Mouse (Mus musculus) hindbrain, embryonic 16.5 days (tissue): ENCODE results near the gene Olfr432. TPM values are rescaled to one million over a fixed set of nuclear protein-coding genes. Genes with fewer than 3 reads are reported as not detected.
"Not testable (repeated sequence)": the region's sequence is repeated elsewhere in the genome, so short reads cannot be mapped to it uniquely, and the experiment has no call there.

Source experiments
- ATAC-seq: fragments of 200-750 bp; cut with Nextera tagmentation; 2 replicates; pipeline ENCODE4 v1.8.0; 2017; ENCODE audit warnings: moderate TSS enrichment, moderate library complexity
- H3K27ac ChIP-seq: fragments of 300-500 bp; sonication (generic); 2 replicates; pipeline ENCODE4 v1.5.1; 2014; ENCODE audit warnings: low read depth, mild to moderate bottlenecking, control low read depth, low read length, moderate library complexity
- H3K27me3 ChIP-seq: fragments of 300-500 bp; sonication (generic); replicated peaks from 2 replicates; pipeline ENCODE4 v1.6.1; 2014; ENCODE audit warnings: low read length; ENCODE audit not compliant: control insufficient read depth, insufficient read depth
- H3K36me3 ChIP-seq: fragments of 300-500 bp; sonication (generic); 2 replicates; pipeline ENCODE4 v1.6.1; 2014; ENCODE audit warnings: mild to moderate bottlenecking, low read length, moderate library complexity, mixed read lengths; ENCODE audit not compliant: control insufficient read depth, insufficient read depth
- H3K4me1 ChIP-seq: fragments of 300-500 bp; sonication (generic); 2 replicates; pipeline ENCODE4 v1.6.1; 2014; ENCODE audit warnings: low read depth, low read length; ENCODE audit not compliant: control insufficient read depth, insufficient read depth
- H3K4me2 ChIP-seq: fragments of 300-500 bp; sonication (generic); 2 replicates; pipeline ENCODE4 v1.6.1; 2014; ENCODE audit warnings: mild to moderate bottlenecking, low read length, control low read depth, moderate library complexity
- H3K4me3 ChIP-seq: fragments of 300-500 bp; sonication (generic); 2 replicates; pipeline ENCODE4 v1.5.1; 2014; ENCODE audit warnings: mild to moderate bottlenecking, low read length, control low read depth, moderate library complexity
- H3K9ac ChIP-seq: fragments of 300-500 bp; sonication (generic); 2 replicates; pipeline ENCODE4 v1.6.1; 2014; ENCODE audit warnings: low read depth, mild to moderate bottlenecking, control low read depth, low read length, moderate library complexity
- H3K9me3 ChIP-seq: fragments of 300-500 bp; sonication (generic); 2 replicates; pipeline ENCODE4 v1.6.1; 2014; ENCODE audit warnings: mild to moderate bottlenecking, low read length, moderate library complexity; ENCODE audit not compliant: control insufficient read depth
- WGBS: fragments of 180-500 bp; shearing (Covaris S2); extraction: QIAGEN DNeasy Blood & Tissue Kit; methylation state at CpG from one replicate; pipeline ENCODE4 v1.1.7; 2014; 5-methylcytosine and 5-hydroxymethylcytosine counted together
- polyA plus RNA-seq: library from polyadenylated mRNA; unstranded; fragments of >200 nt; fragmentation: Nextera tagmentation; extraction: Ambion mirVana; gene quantifications from 2 replicates; pipeline ENCODE4 v1.2.1, GENCODE M21; 2015

Gene Olfr432
- polyA plus RNA-seq, 1 experiment from 2014 or later: not detected

DNA sequence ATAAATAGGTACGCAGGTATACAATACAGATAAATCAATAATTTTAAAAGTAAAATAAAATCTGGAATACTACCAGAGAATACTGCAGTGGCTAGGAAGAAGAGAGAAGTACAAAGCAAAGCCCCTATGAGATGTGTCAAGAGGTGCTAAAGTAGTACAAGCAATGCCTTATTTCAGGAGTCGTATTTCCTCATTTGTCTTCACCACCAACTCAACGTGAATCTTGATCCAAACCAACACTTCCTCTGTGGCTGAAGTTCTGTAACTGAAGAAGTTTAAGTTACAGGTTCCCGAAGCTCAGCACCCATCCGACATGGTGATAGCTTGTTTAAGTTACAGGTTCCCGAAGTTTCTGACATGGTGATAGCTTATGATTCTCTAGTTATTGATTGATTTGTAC is 778 bp upstream of the Olfr432 start:
- H3K4me2 ChIP-seq, H3K36me3 ChIP-seq, H3K4me1 ChIP-seq, H3K27ac ChIP-seq, H3K27me3 ChIP-seq, H3K9me3 ChIP-seq, H3K4me3 ChIP-seq, H3K9ac ChIP-seq, ATAC-seq: not testable (repeated sequence)
- 93% methylated on average over 6 of the region's 6 CpGs for WGBS

DNA sequence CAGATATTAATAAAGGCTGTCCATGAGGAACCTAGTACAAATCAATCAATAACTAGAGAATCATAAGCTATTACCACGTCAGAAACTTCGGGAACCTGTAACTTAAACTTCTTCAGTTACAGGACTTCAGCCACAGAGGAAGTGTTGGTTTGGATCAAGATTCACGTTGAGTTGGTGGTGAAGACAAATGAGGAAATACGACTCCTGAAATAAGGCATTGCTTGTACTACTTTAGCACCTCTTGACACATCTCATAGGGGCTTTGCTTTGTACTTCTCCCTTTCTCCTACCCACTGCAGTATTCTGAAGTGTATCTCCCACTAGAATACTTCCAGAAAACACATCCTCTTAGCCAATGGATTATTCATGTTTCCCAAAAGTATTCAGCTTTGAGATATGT is 352 bp downstream of the Olfr432 start:
- not testable (repeated sequence) for ATAC-seq

GRCm38 (mm10) chr1:174050532-174050931 is 1.5 kb downstream of the Olfr432 start:
- WGBS: 93% methylated on average over 4 of the region's 4 CpGs
- H3K9me3 ChIP-seq: no peaks in the 10 kb centered on the region
- no peak overlapping the region for H3K4me3 ChIP-seq
- H3K9ac ChIP-seq: no peak overlapping the region
- H3K27me3 ChIP-seq: no peaks in the 10 kb centered on the region
- ATAC-seq: no peak
- H3K4me1 ChIP-seq: no peaks in the 10 kb centered on the region
- H3K4me2 ChIP-seq: no peak overlapping the region
- no peaks in the 10 kb centered on the region for H3K36me3 ChIP-seq
- no peak overlapping the region for H3K27ac ChIP-seq

More for the DNA sequence above, 352 bp downstream of the Olfr432 start:
- 82% methylated on average over 3 of the region's 4 CpGs for WGBS
- not testable (repeated sequence) for H3K27me3 ChIP-seq, H3K9me3 ChIP-seq, H3K4me3 ChIP-seq, H3K36me3 ChIP-seq, H3K4me1 ChIP-seq, H3K9ac ChIP-seq, H3K4me2 ChIP-seq, H3K27ac ChIP-seq

GRCm38 (mm10) chr1:174051515-174051914 is 2.5 kb downstream of the Olfr432 start:
- H3K9ac ChIP-seq: no peak overlapping the region
- ATAC-seq: no peak
- no peaks in the 10 kb centered on the region for H3K36me3 ChIP-seq
- H3K4me2 ChIP-seq: no peak overlapping the region
- no peaks in the 10 kb centered on the region for H3K9me3 ChIP-seq
- WGBS: 89% methylated on average over 4 of the region's 4 CpGs
- H3K27ac ChIP-seq: no peak overlapping the region
- H3K4me1 ChIP-seq: no peaks in the 10 kb centered on the region
- no peaks in the 10 kb centered on the region for H3K27me3 ChIP-seq
- H3K4me3 ChIP-seq: no peak overlapping the region

- Histone ChIP-seq H3K9ac (no peak overlapping the region), H3K4me2 (no peak overlapping the region), H3K27ac (no peak overlapping the region), H3K27me3 (no peaks in the 10 kb centered on the region), H3K4me3 (no peak overlapping the region), H3K36me3 (no peaks in the 10 kb centered on the region), H3K9me3 (no peaks in the 10 kb centered on the region), H3K4me1 (no peaks in the 10 kb centered on the region)
- WGBS: 83% methylated on average over 5 of the region's 5 CpGs
- no peak for ATAC-seq
Observed at GRCm38 (mm10) chr1:174051931-174052536, 3.0 kb downstream of the Olfr432 start.

GRCm38 (mm10) chr1:174052981-174053380 is 4.0 kb downstream of the Olfr432 start:
- Histone ChIP-seq H3K36me3 (no peaks in the 10 kb centered on the region), H3K27me3 (no peaks in the 10 kb centered on the region), H3K4me1 (no peaks in the 10 kb centered on the region), H3K4me2 (no peak overlapping the region), H3K9ac (no peak overlapping the region), H3K27ac (no peak overlapping the region), H3K4me3 (no peak overlapping the region), H3K9me3 (no peaks in the 10 kb centered on the region)
- ATAC-seq: no peak
- 86% methylated on average over 3 of the region's 3 CpGs for WGBS

DNA sequence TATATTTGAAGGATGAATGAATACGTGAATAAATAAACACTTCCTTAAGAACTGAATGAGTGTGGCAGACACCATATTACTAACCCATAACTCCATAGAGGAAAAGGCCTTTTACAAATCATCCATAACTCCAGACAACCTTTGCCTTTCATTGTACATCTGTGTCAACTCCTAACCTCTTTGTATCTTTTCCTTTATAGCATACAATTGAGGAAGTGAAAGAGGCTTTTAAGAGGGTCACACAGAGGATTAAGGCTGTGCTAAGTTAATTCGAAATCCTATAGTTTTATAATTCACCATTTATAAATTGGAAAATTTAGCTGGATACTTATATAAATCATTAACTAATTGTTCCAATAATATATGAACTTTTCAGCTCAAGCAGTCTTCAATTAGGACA is 6.2 kb downstream of the Olfr432 start:
- H3K27ac ChIP-seq: no peak overlapping the region
- H3K4me1 ChIP-seq: no peaks in the 10 kb centered on the region
- WGBS: 90% methylated on average over 2 of the region's 2 CpGs
- no peak overlapping the region for H3K4me3 ChIP-seq
- no peak overlapping the region for H3K4me2 ChIP-seq
- no peaks in the 10 kb centered on the region for H3K9me3 ChIP-seq
- no peaks in the 10 kb centered on the region for H3K36me3 ChIP-seq
- H3K27me3 ChIP-seq: no peaks in the 10 kb centered on the region
- no peak overlapping the region for H3K9ac ChIP-seq
- no peak for ATAC-seq

- H3K27ac ChIP-seq: no peak within 1 kb of the TSS
- no peaks in the 10 kb centered on the region for H3K4me1 ChIP-seq
- no peak within 1 kb of the TSS for H3K4me3 ChIP-seq
- H3K9me3 ChIP-seq: no peaks in the 10 kb centered on the region
- no peak within 1 kb of the TSS for H3K9ac ChIP-seq
- H3K27me3 ChIP-seq: no peaks in the 10 kb centered on the region
- H3K36me3 ChIP-seq: no peaks in the 10 kb centered on the region
- 91% methylated on average over 3 of the region's 3 CpGs for WGBS
- no peak within 1 kb of the TSS for H3K4me2 ChIP-seq
- no peak for ATAC-seq
Observed at GRCm38 (mm10) chr1:174066305-174066704, 17.3 kb downstream of the Olfr432 start, which contains the start of gene Olfr430. Gene Olfr430 (plus strand): TSS chr1:174066605.

- Histone ChIP-seq H3K4me2 (no peak within 1 kb of the TSS), H3K9me3 (no peaks in the 10 kb centered on the region), H3K36me3 (no peaks in the 10 kb centered on the region), H3K4me3 (no peak within 1 kb of the TSS), H3K4me1 (no peaks in the 10 kb centered on the region), H3K27me3 (no peaks in the 10 kb centered on the region), H3K9ac (no peak within 1 kb of the TSS), H3K27ac (no peak within 1 kb of the TSS)
- ATAC-seq: no peak
- 95% methylated on average over 2 of the region's 2 CpGs for WGBS
Observed at GRCm38 (mm10) chr1:174084031-174084430, 35.0 kb downstream of the Olfr432 start, which contains the start of gene Olfr429. Gene Olfr429 (plus strand): TSS chr1:174084331.

DNA sequence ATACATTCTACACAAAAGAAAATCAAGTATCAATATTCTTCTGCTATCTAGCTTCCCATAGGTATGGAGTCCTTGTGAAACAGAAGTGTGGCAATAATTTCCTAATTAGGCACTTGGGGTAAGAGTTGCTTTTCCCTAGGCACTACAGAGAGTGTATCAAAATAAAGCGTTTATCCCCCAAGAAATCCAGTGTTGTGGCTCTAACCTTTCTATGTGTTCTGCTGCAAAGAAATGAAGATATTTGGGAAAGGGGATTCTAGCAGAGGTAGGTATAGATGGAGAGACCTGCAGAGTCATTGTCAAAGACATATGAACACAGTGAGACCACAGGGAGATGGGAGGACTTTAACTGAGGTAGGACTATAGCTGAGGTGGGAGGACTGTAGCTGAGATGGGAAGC is 47.6 kb downstream of the Olfr432 start, which contains the start of gene Olfr427:
Olfr427 (plus strand) TSS at position 301 of the 400 bp plus-strand sequence.
- no peak for ATAC-seq
- Histone ChIP-seq H3K4me3 (no peak within 1 kb of the TSS), H3K27ac (no peak within 1 kb of the TSS), H3K4me2 (no peak within 1 kb of the TSS), H3K4me1 (no peaks in the 10 kb centered on the region), H3K36me3 (no peaks in the 10 kb centered on the region), H3K9ac (no peak within 1 kb of the TSS), H3K27me3 (no peaks in the 10 kb centered on the region), H3K9me3 (no peaks in the 10 kb centered on the region)
- 97% methylated on average over 1 of the region's 1 CpGs for WGBS
